Mouse (Mus musculus) liver, adult 2 months (tissue): ENCODE measurements around the gene Ripply3. TPM values are rescaled to one million over a fixed set of nuclear protein-coding genes. Genes with fewer than 3 reads are reported as not detected.

Experiments used
- DNase-seq: peaks from one replicate; pipeline ENCODE4 v3.0.0-alpha.2; 2011; ENCODE audit warnings: low read depth, low spot score; ENCODE audit errors: extremely low read depth
- H3K27ac ChIP-seq: fragments of 200-500 bp; replicated peaks from 2 replicates; pipeline ENCODE4 v1.5.1; 2012; ENCODE audit warnings: low read depth, mild to moderate bottlenecking, control low read depth, inconsistent platforms, low read length; ENCODE audit not compliant: insufficient read depth
- H3K27me3 ChIP-seq: fragments of 200-500 bp; 2 replicates; pipeline ENCODE4 v1.6.1; 2012; ENCODE audit warnings: mild to moderate bottlenecking, moderate library complexity, low read length, inconsistent platforms; ENCODE audit not compliant: control insufficient read depth, insufficient read depth
- H3K36me3 ChIP-seq: fragments of 200-500 bp; 2 replicates; pipeline ENCODE4 v1.6.1; 2012; ENCODE audit warnings: low read length, inconsistent platforms; ENCODE audit not compliant: control insufficient read depth, insufficient read depth
- H3K4me1 ChIP-seq: fragments of 200-500 bp; 2 replicates; pipeline ENCODE4 v1.6.1; 2011; ENCODE audit warnings: low read length; ENCODE audit not compliant: control insufficient read depth, insufficient read depth
- H3K4me3 ChIP-seq: fragments of 200-500 bp; 2 replicates; pipeline ENCODE4 v1.5.1; 2011; ENCODE audit warnings: low read depth, mild to moderate bottlenecking, control low read depth, low read length, moderate library complexity; ENCODE audit not compliant: insufficient read depth
- H3K79me2 ChIP-seq: fragments of 200-500 bp; 2 replicates; pipeline ENCODE4 v1.6.1; 2012; ENCODE audit warnings: inconsistent platforms, mild to moderate bottlenecking, low read length, moderate library complexity; ENCODE audit not compliant: control insufficient read depth, insufficient read depth
- H3K9ac ChIP-seq: fragments of 200-500 bp; 2 replicates; pipeline ENCODE4 v1.6.1; 2012; ENCODE audit warnings: low read depth, mild to moderate bottlenecking, control low read depth, inconsistent platforms, low read length
- CTCF ChIP-seq: fragments of 200-500 bp; IDR thresholded peaks from 2 replicates; pipeline ENCODE4 v1.5.1; 2011; ENCODE audit warnings: low read depth, low read length, control low read depth
- POLR2A ChIP-seq: fragments of 200-500 bp; IDR thresholded peaks from 2 replicates; pipeline ENCODE4 v1.6.1; 2011; ENCODE audit warnings: low read length, control low read depth; ENCODE audit not compliant: insufficient read depth; ENCODE audit errors: extremely low read depth
- WGBS: fragments of 180-500 bp; shearing (Covaris S2); methylation state at CpG from one replicate; pipeline ENCODE4 v1.1.7; 2018; 5-methylcytosine and 5-hydroxymethylcytosine counted together
- polyA plus RNA-seq: library from polyadenylated mRNA; depleted of rRNA; stranded (reverse); fragments of >200 nt; gene quantifications from 2 replicates; pipeline ENCODE4 v1.2.3, GENCODE M21; 2012
- total RNA-seq: library from RNA; depleted of rRNA; stranded (reverse); fragments of >200 nt; gene quantifications from 2 replicates; pipeline ENCODE4 v1.2.3, GENCODE M21; 2014

Gene Ripply3
- total and polyA plus RNA-seq, 2 experiments = 0.74 to 0.99 TPM

DNA sequence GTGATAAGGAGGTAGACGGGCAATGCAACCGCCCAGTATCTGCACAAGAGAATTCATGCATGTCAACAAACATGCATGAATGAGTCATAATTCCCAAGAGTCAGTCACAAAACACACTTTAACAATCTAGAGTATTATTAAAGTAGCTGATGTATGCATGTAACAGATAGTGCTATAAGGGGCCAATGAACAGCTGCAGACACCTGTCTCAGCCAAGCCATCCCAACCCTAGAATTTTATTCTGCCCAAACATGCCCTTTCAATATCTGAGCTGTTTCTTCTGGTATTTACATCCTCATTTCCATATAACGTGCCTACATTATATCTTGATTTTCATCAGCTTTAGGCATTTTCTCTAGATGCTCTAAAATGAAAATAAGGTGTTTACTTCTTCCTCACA, 37.2 kb downstream of the Ripply3 start:
- Histone ChIP-seq H3K4me1 (peaks cover 9% of the 10 kb centered on the region; the same call in 1 of the 2 replicates), H3K27ac (no peak overlapping the region), H3K27me3 (no peaks in the 10 kb centered on the region), H3K36me3 (0 out of 2 replicates have a peak, but pooled peaks cover 2% of the 10 kb centered on the region), H3K79me2 (no peaks in the 10 kb centered on the region), H3K9ac (no peak overlapping the region), H3K4me3 (no peak overlapping the region)
- 93% methylated on average over 3 of the region's 3 CpGs for WGBS
- DNase-seq = no peak
- TF ChIP-seq POLR2A (no peak), CTCF (no peak)

- Histone ChIP-seq H3K36me3 (0 out of 2 replicates have a peak, but pooled peaks cover 2% of the 10 kb centered on the region), H3K4me1 (peaks cover 9% of the 10 kb centered on the region; the same call in 1 of the 2 replicates), H3K27me3 (no peaks in the 10 kb centered on the region), H3K4me3 (peak overlapping the region; percentile 78), H3K79me2 (0 out of 2 replicates have a peak, but pooled peaks cover 6% of the 10 kb centered on the region), H3K27ac (peak overlapping the region; percentile 95), H3K9ac (peak overlapping the region; percentile 91)
- peak; percentile 48 for DNase-seq
- 4% methylated on average over 6 of the region's 6 CpGs for WGBS
- TF ChIP-seq POLR2A = no peak
- TF ChIP-seq CTCF = no peak
Observed at GRCm38 (mm10) chr16:94369596-94370172, 41.5 kb downstream of the Ripply3 start.

- no peaks in the 10 kb centered on the region for H3K27me3 ChIP-seq
- TF ChIP-seq POLR2A (peak; percentile 58), CTCF (no peak)
- H3K9ac ChIP-seq = peak within 1 kb of the TSS; percentile 91
- peak within 1 kb of the TSS; percentile 78 for H3K4me3 ChIP-seq
- DNase-seq = peak; percentile 33
- H3K4me1 ChIP-seq = peaks cover 9% of the 10 kb centered on the region; the same call in 1 of the 2 replicates
- H3K27ac ChIP-seq = peak within 1 kb of the TSS; percentile 95
- WGBS = under 1% methylated on average over 77 of the region's 79 CpGs
- peaks cover 9% of the 10 kb centered on the region; the same call in 1 of the 2 replicates for H3K79me2 ChIP-seq
- H3K36me3 ChIP-seq = 0 out of 2 replicates have a peak, but pooled peaks cover 2% of the 10 kb centered on the region
Observed at GRCm38 (mm10) chr16:94370173-94370914, 42.1 kb downstream of the Ripply3 start, which contains the start of gene Ttc3. TSS of gene Ttc3 (plus strand) at chr16:94370618.

GRCm38 (mm10) chr16:94370915-94371300, 42.7 kb downstream of the Ripply3 start:
- H3K9ac ChIP-seq = peak overlapping the region; percentile 91
- 0 out of 2 replicates have a peak, but pooled peaks cover 2% of the 10 kb centered on the region for H3K36me3 ChIP-seq
- H3K27me3 ChIP-seq = no peaks in the 10 kb centered on the region
- peak overlapping the region; percentile 78 for H3K4me3 ChIP-seq
- DNase-seq = peak; percentile 38
- peak overlapping the region; percentile 42; the same call in 1 of the 2 replicates for H3K27ac ChIP-seq
- WGBS = under 1% methylated on average over 43 of the region's 43 CpGs
- H3K4me1 ChIP-seq = peaks cover 9% of the 10 kb centered on the region; the same call in 1 of the 2 replicates
- peaks cover 9% of the 10 kb centered on the region; the same call in 1 of the 2 replicates for H3K79me2 ChIP-seq
- TF ChIP-seq CTCF (no peak), POLR2A (no peak)

DNA sequence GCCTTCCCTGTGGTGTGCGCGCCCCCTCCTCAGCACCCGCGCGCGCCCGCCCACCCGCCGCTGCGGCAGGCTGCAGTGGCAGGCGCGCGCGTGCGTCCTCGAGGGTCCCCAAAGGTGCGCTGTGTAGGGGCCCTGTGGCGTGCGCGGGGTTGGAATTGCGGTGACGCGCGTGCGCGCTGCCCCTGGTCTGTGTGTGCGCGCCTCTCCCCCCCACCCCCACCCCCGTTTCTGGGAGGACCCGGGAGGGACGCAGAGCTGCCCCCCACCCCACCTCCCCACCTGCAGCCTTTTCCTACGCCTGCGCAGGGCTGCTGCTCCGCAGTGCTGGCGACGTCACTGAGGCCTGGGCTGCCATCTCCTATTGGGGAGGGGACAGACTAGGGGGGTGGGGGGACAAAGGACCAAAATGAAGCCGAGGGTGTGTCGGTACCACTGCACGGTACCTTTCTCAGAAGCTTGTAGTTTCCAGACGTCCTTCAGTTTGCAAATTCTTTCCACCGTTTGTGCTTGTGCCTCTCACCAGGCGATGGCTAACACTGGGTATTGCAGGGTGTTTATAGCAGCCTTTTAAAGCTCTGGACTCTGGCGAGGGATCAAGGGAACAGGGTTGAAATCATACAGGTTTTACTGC, 43.2 kb downstream of the Ripply3 start, which contains the start of gene Pigp:
TSS of gene Pigp (minus strand) at position 542 of the 631 bp plus-strand sequence.
- Histone ChIP-seq H3K27ac (peak within 1 kb of the TSS; percentile 42; the same call in 1 of the 2 replicates), H3K4me3 (peak within 1 kb of the TSS; percentile 78), H3K4me1 (peaks cover 9% of the 10 kb centered on the region; the same call in 1 of the 2 replicates), H3K36me3 (0 out of 2 replicates have a peak, but pooled peaks cover 2% of the 10 kb centered on the region), H3K79me2 (peaks cover 9% of the 10 kb centered on the region; the same call in 1 of the 2 replicates), H3K9ac (peak within 1 kb of the TSS; percentile 91), H3K27me3 (no peaks in the 10 kb centered on the region)
- 0% methylated on average over 35 of the region's 43 CpGs for WGBS
- DNase-seq = peak; percentile 77
- TF ChIP-seq CTCF (peak; percentile 10; the same call in 1 of the 2 replicates), POLR2A (no peak)
